Comparison of ENCODE assay signal across 24 mouse cellular contexts in genomic region chr3:131202311-131202710, GRCm38 (mm10).
DNase-seq lines count a peak whose midpoint lies in the region; ATAC-seq lines count a peak whose summit lies in the region.
"Had no signal": no experiment of that assay in that cellular context is flagged by ENCODE, and none has a peak within 500 bp of the region (broad histone marks: within the 10 kb centered on the region; RNA-seq: fewer than 3 reads in every experiment).

No protein-coding gene starts in this region.

- ATAC-seq in hindbrain, embryonic 13.5 days (ENCODE audit: low FRiP score), result no peak
- no peak for ATAC-seq in midbrain, embryonic 15.5 days (replicated peaks)
- no peak for ATAC-seq in embryonic facial prominence, embryonic 13.5 days (ENCODE audit: insufficient number of reproducible peaks, insufficient read depth, low FRiP score, low TSS enrichment, low read depth)
- 0 out of 2 replicates have a peak, but pooled peaks have one; percentile 15 for ATAC-seq in midbrain, embryonic 16.5 days
- ATAC-seq: lung, postnatal 0 days; Patski had no signal

- no peak overlapping the region for H3K4me3 ChIP-seq in hindbrain, embryonic 10.5 days
- H3K4me3 ChIP-seq in hindbrain, embryonic 13.5 days, result no peak overlapping the region
- no peak overlapping the region for H3K4me3 ChIP-seq in midbrain, embryonic 10.5 days
- no peak overlapping the region for H3K4me3 ChIP-seq in midbrain, embryonic 15.5 days
- H3K4me3 ChIP-seq in embryonic facial prominence, embryonic 13.5 days, result no peak overlapping the region
- no peak overlapping the region for H3K4me3 ChIP-seq in midbrain, embryonic 16.5 days (ENCODE audit: low read depth, low read length)
- H3K4me3 ChIP-seq: gastrocnemius, adult 2 months; heart, embryonic 15.5 days; hindbrain, embryonic 15.5 days; layer of hippocampus, adult 2 months; neural tube, embryonic 15.5 days; stomach, embryonic 15.5 days had no signal

- no peak overlapping the region for H3K4me2 ChIP-seq in hindbrain, embryonic 13.5 days
- H3K4me2 ChIP-seq in midbrain, embryonic 15.5 days, result no peak overlapping the region
- H3K4me2 ChIP-seq in embryonic facial prominence, embryonic 13.5 days, result no peak overlapping the region
- H3K4me2 ChIP-seq in midbrain, embryonic 16.5 days (ENCODE audit: low read length), result no peak overlapping the region
- H3K4me2 ChIP-seq: heart, embryonic 15.5 days; hindbrain, embryonic 15.5 days; neural tube, embryonic 15.5 days; stomach, embryonic 15.5 days had no signal

- H3K4me1 ChIP-seq in hindbrain, embryonic 10.5 days (replicated peaks), result peaks cover 20% of the 10 kb centered on the region
- H3K4me1 ChIP-seq in hindbrain, embryonic 13.5 days (replicated peaks), result no peaks in the 10 kb centered on the region
- H3K4me1 ChIP-seq in midbrain, embryonic 10.5 days, result peaks cover 20% of the 10 kb centered on the region
- peaks cover 15% of the 10 kb centered on the region; the same call in 1 of the 2 replicates for H3K4me1 ChIP-seq in midbrain, embryonic 15.5 days
- H3K4me1 ChIP-seq in embryonic facial prominence, embryonic 13.5 days, result peaks cover 10% of the 10 kb centered on the region
- H3K4me1 ChIP-seq in midbrain, embryonic 16.5 days (ENCODE audit: control insufficient read depth, insufficient read depth, low read length), result no peaks in the 10 kb centered on the region
- H3K4me1 ChIP-seq: heart, embryonic 15.5 days; hindbrain, embryonic 15.5 days; neural tube, embryonic 15.5 days; stomach, embryonic 15.5 days had no signal

- no peaks in the 10 kb centered on the region for H3K9me3 ChIP-seq in hindbrain, embryonic 10.5 days
- H3K9me3 ChIP-seq in hindbrain, embryonic 13.5 days, result no peaks in the 10 kb centered on the region
- no peaks in the 10 kb centered on the region for H3K9me3 ChIP-seq in midbrain, embryonic 10.5 days (replicated peaks)
- H3K9me3 ChIP-seq in midbrain, embryonic 15.5 days, result no peaks in the 10 kb centered on the region
- H3K9me3 ChIP-seq in embryonic facial prominence, embryonic 13.5 days, result no peaks in the 10 kb centered on the region
- H3K9me3 ChIP-seq in midbrain, embryonic 16.5 days (replicated peaks; ENCODE audit: control insufficient read depth, low read length, poor library complexity, severe bottlenecking), result no peaks in the 10 kb centered on the region
- H3K9me3 ChIP-seq: heart, embryonic 15.5 days; hindbrain, embryonic 15.5 days; neural tube, embryonic 15.5 days; stomach, embryonic 15.5 days had no signal

- 34% methylated on average over 7 of the region's 7 CpGs for whole genome bisulfite sequencing in hindbrain, embryonic 10.5 days
- WGBS in hindbrain, embryonic 13.5 days, result 36% methylated on average over 7 of the region's 7 CpGs
- 35% methylated on average over 7 of the region's 7 CpGs for WGBS in midbrain, embryonic 10.5 days
- WGBS in midbrain, embryonic 15.5 days, result 26% methylated on average over 7 of the region's 7 CpGs
- WGBS in embryonic facial prominence, embryonic 13.5 days, result 18% methylated on average over 7 of the region's 7 CpGs
- 27% methylated on average over 7 of the region's 7 CpGs for WGBS in midbrain, embryonic 16.5 days

- peak; percentile 14 for DNase-seq in hindbrain, embryonic 10.5 days (ENCODE audit: low spot score)
- DNase-seq in midbrain, embryonic 10.5 days (ENCODE audit: low spot score), result no peak
- no peak for DNase-seq in left cerebral cortex, postnatal 4 days
- DNase-seq: adrenal gland, adult 2 months; cerebellum, adult 11 months; cerebellum, adult 9-11 months; gastrocnemius, adult 2 months; heart, postnatal 36 days; kidney, postnatal 10 days; right cerebral cortex, adult 18-20 months; right cerebral cortex, postnatal 4 days; thymus, postnatal 25 days had no signal

- no peak overlapping the region for H3K9ac ChIP-seq in hindbrain, embryonic 13.5 days
- no peak overlapping the region for H3K9ac ChIP-seq in midbrain, embryonic 15.5 days
- H3K9ac ChIP-seq in embryonic facial prominence, embryonic 13.5 days, result no peak overlapping the region
- H3K9ac ChIP-seq in midbrain, embryonic 16.5 days (ENCODE audit: low read depth, low read length), result no peak overlapping the region
- H3K9ac ChIP-seq: heart, embryonic 15.5 days; hindbrain, embryonic 15.5 days; neural tube, embryonic 15.5 days; stomach, embryonic 15.5 days had no signal

- intact Hi-C loops in left cerebral cortex, postnatal 4 days (cut with DNase I), result no loop called here

- H3K27ac ChIP-seq in hindbrain, embryonic 10.5 days, result 0 out of 2 replicates have a peak overlapping the region, but pooled peaks have one; percentile 6
- H3K27ac ChIP-seq in hindbrain, embryonic 13.5 days, result no peak overlapping the region
- H3K27ac ChIP-seq in midbrain, embryonic 10.5 days (replicated peaks), result peak overlapping the region; percentile 28; the same call in 1 of the 2 replicates
- no peak overlapping the region for H3K27ac ChIP-seq in midbrain, embryonic 15.5 days
- peak overlapping the region; percentile 1; the same call in 1 of the 2 replicates for H3K27ac ChIP-seq in embryonic facial prominence, embryonic 13.5 days
- H3K27ac ChIP-seq in midbrain, embryonic 16.5 days (ENCODE audit: low read length), result no peak overlapping the region
- H3K27ac ChIP-seq: gastrocnemius, adult 2 months; heart, embryonic 15.5 days; hindbrain, embryonic 15.5 days; layer of hippocampus, adult 2 months; neural tube, embryonic 15.5 days; stomach, embryonic 15.5 days had no signal

- H3K27me3 ChIP-seq in hindbrain, embryonic 10.5 days (ENCODE audit: insufficient read depth, poor library complexity, severe bottlenecking), result no peaks in the 10 kb centered on the region
- no peaks in the 10 kb centered on the region for H3K27me3 ChIP-seq in hindbrain, embryonic 13.5 days
- H3K27me3 ChIP-seq in midbrain, embryonic 10.5 days (ENCODE audit: low read depth, poor library complexity, severe bottlenecking), result no peaks in the 10 kb centered on the region
- H3K27me3 ChIP-seq in midbrain, embryonic 15.5 days (replicated peaks), result no peaks in the 10 kb centered on the region
- H3K27me3 ChIP-seq in embryonic facial prominence, embryonic 13.5 days, result no peaks in the 10 kb centered on the region
- H3K27me3 ChIP-seq in midbrain, embryonic 16.5 days (ENCODE audit: control insufficient read depth, insufficient read depth, low read depth, low read length), result no peaks in the 10 kb centered on the region
- H3K27me3 ChIP-seq: heart, embryonic 15.5 days; hindbrain, embryonic 15.5 days; neural tube, embryonic 15.5 days; Patski; stomach, embryonic 15.5 days had no signal

- peaks cover 11% of the 10 kb centered on the region; the same call in 1 of the 2 replicates for H3K36me3 ChIP-seq in hindbrain, embryonic 10.5 days
- no peaks in the 10 kb centered on the region for H3K36me3 ChIP-seq in hindbrain, embryonic 13.5 days
- peaks cover 42% of the 10 kb centered on the region for H3K36me3 ChIP-seq in midbrain, embryonic 10.5 days
- no peaks in the 10 kb centered on the region for H3K36me3 ChIP-seq in midbrain, embryonic 15.5 days (replicated peaks)
- peaks cover 35% of the 10 kb centered on the region for H3K36me3 ChIP-seq in embryonic facial prominence, embryonic 13.5 days
- H3K36me3 ChIP-seq in midbrain, embryonic 16.5 days (ENCODE audit: control insufficient read depth, insufficient read depth, low read length), result peaks cover 2% of the 10 kb centered on the region; the same call in 1 of the 2 replicates
- H3K36me3 ChIP-seq: G1E; heart, embryonic 15.5 days; hindbrain, embryonic 15.5 days; neural tube, embryonic 15.5 days; stomach, embryonic 15.5 days had no signal

Comparison
In these comparisons a context has a peak if more than half of its experiments do, and no peak if none do; other contexts are left out.
1. H3K27ac ChIP-seq: peak in hindbrain, embryonic 10.5 days (single experiment), midbrain, embryonic 10.5 days (single experiment) and embryonic facial prominence, embryonic 13.5 days (single experiment); none in hindbrain, embryonic 13.5 days (single experiment), midbrain, embryonic 15.5 days (single experiment) and midbrain, embryonic 16.5 days (single experiment).